Mouse (Mus musculus): Measurements from ENCODE around the gene Ets1.

Ets1 gene

DNA sequence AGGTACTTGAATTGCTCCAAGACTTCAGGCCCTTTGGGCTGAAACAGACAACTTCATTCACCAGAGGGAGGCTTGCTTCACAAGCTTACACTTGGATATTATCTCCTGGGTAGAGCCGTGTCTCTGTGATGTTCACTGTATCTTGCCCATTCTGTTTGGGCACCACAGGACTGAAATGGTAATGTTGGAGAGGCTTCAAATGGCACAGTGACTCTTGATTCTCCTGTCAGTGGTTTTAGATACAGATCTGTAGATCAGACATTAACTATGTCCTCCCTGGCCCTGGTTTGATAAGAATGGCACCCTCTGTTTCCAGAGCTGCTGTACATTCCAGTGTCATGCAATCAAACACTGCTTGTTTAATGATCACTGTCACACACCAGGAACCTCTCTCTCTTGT is 77.1 kb downstream of the Ets1 start:
- no peak for DNase-seq

DNA sequence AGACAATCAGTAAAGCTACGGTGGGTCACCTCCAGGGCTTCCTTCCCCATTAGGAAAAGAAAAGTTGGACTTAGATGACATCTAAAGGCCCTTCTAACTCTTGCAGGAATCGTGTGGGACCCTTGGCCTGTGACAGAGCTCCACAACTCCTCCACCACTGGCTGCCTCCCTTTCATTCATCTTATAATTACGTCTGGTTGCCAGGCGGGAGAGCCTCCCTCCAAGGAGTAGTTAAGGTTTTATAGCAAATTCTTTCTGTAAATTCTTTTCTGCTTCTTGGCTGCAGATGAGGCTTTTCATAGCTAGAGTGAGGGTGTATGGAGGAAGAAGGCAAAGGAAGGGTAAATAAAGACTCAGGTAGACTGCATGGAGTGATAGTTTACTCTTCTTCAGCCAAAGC is 77.8 kb downstream of the Ets1 start:
- no peak for DNase-seq

DNA sequence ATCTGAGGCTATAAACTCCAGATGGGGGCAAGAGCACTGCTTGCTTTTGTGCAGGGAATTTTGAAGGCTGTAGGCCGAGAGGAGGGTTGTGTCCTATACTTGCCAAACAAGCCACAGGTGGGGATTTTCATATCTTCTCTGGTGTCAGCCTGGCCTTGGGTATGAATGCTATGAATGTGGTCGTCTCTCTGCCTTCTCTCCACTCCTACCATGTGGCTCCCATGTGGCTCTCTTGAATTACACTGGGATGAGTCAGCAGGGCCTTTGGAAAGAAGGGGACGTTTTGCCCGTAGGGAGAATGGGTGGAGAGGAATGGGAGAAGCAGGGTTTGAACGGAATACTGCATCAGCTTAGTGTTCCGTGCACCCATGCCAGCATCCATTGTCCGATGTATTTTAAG is 78.5 kb downstream of the Ets1 start:
- DNase-seq = no peak

DNA sequence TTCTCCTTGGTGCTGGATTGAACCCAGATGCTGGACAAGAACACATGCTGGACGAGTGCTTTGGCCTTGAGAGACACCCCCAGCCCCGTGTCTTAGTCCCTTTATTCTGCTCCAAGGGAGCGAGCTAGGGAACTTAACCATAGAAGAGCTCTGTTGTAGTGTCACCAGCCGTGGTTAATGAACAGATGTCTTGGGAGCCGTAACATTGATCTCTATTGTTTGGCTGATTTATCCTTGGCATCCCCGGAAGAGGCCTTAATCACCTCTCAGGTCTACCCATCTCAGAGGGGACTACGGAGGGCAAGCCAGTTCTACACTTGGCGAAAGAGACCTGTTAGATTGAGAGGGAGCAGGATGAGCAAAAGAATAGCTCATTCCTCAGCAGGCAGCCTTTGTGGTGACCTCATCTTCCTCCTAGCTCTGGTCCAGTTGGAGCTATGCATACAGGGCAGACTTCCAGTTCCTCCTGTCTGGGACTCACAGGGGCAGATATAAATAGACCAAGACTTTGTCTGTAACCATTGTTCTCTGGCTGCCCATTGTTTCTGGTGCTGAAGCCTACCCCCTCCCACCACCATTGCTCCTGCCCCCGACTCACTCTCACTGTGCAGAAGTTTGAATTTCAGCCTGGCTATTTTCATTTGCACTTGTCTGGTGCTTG is 79.9 kb downstream of the Ets1 start:
- peak; percentile 69 for DNase-seq

GRCm38 (mm10) chr9:32717268-32717920 is 81.4 kb downstream of the Ets1 start:
- DNase-seq = no peak

DNA sequence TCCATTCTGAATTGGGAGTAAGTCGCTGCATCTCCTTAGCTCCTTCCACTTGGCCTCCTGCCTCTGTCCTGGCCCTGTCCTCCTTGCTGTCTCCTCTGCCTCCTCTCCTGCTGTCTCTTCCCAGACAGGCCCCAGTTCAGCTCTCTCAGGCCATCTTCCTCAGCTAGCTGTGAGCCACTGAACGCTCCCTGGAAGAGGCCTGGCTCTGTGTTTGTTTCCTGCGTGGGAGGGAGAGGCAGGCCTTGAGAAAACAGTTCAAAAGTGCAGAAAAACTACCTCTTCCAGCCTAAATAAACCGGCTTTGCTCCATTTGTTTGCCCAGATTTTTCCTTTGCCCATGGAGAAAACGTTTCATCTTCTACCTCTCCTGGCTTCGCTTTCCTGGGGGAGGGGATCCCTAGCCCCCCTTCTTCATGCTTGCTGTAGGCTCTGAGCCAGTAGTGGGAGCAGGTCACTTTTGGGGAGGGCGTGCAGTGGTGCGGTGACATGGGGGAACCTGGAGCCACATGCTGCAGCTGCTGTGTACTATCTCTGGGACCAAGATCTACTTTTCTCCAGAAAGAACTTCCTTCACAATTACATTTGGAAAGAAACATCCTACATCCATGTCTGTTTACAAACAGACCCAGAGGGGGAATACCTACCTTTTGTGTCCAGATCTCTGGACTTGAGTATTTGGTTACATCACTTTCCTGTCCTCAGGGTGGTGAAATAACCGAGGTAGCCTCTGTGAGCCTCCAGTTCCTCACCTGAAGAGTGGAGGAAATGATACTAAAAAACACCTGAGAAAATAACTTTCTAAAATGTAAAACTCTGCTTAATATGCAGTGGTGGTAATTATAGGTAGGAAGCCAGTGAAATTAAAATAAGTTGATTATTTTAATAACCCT is 82.2 kb downstream of the Ets1 start:
- no peak for DNase-seq

- DNase-seq = no peak
Observed at GRCm38 (mm10) chr9:32718868-32719267, 82.8 kb downstream of the Ets1 start.

- DNase-seq = no peak
Observed at GRCm38 (mm10) chr9:32719941-32720263, 83.9 kb downstream of the Ets1 start.

GRCm38 (mm10) chr9:32720264-32721031 is 84.4 kb downstream of the Ets1 start:
- no peak for DNase-seq

DNA sequence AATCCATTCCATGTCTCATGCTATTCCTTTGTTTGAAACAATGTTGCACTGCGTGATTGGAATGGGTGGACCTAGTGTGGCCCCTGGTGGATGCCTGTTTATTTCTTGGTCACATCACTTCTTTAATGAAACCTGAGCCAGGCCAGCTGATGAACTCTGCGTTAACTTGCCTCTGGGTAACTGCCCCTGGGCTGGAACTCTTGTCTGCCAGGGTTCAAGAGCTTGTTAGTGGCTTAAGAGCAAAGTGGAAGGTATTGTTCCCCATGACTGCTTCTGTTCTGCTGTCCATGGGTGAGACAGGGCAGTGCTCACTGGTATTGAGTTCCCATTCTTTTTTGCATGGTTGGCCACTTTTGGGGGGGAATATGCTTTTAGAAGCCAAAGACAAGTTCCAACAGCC is 85.1 kb downstream of the Ets1 start:
- DNase-seq = no peak

GRCm38 (mm10) chr9:32722205-32722604 is 86.2 kb downstream of the Ets1 start:
- DNase-seq = no peak

DNA sequence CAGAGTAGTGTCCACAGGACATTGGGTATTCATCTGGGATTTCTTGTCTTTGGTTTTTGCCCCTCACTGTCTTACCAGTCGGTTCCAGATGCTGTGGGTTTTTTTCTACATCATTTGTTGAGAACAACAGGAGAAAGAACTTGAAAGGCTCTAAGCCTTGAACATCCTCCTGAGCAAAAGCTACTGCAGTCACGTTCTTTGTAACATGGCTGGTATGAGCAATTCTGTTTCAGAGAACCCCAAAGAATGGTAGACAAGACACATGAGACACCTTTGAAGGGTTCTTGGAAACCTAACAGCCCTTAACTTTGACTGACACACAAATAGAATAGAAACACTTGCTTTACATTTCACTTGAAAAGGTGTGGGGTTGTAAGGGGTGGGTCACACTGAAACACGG is 86.9 kb downstream of the Ets1 start:
- no peak for DNase-seq

GRCm38 (mm10) chr9:32724131-32724825 is 88.3 kb downstream of the Ets1 start:
- DNase-seq = no peak

DNA sequence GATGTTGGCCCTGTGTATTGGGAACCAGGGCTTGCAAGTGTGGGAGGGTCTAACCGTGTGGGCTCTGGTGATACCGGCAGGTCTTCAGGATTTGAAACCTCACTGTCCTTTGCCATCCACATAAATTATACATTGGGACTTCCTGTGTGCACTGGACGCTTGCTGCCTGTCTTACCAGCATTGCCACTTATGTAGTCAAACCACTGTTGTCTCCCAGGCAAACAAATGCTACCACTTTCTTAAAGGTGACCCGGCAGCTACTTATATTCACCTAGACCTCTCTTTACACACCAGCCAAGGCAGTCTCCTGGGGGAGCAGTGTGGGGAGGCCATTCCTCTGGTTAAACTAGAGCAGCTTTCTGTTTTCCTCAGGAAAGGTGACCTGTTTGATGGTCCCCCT is 89.9 kb downstream of the Ets1 start:
- no peak for DNase-seq

- no peak for DNase-seq
Observed at GRCm38 (mm10) chr9:32726595-32726994, 90.6 kb downstream of the Ets1 start.

DNA sequence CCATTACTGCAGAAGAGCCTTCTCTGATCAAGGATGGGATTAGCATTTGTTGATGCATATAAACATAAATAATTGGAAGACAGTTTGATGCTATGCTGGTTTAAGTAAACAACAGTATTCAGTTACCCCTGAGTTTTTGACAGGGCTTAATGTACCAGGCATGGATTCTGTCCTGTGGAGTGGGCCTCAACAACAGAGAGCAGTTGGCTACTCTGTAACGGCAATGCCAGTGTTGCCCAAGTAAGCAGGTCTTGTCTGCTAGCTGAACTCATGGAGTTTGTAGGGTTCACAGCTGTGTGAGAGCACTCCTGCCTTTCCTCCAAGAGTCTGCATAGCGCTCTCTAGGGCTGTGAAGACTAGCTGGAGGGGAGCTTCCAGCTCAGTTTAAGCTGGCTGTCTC is 91.0 kb downstream of the Ets1 start:
- no peak for DNase-seq

- no peak for DNase-seq
Observed at GRCm38 (mm10) chr9:32728306-32728705, 92.3 kb downstream of the Ets1 start.

DNA sequence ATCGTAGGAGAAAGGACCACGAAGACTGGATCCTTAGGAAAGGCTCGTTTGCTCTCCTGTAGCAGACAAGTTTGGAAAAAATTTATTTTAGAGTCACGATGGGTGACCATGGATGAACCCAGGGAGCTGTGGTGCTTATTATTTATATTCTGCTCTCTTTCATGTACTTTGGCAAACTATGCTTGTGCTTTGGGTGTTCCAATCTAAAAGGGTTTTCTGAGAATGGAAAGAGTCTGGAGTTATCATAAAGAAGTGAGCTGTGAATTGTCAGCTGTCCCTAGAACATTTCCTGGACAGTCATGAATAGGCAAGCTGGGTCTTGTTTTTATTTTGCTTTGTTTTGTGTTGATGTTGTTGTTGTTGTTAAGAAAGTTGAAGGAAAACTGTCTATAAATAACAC is 92.8 kb downstream of the Ets1 start:
- no peak for DNase-seq

DNA sequence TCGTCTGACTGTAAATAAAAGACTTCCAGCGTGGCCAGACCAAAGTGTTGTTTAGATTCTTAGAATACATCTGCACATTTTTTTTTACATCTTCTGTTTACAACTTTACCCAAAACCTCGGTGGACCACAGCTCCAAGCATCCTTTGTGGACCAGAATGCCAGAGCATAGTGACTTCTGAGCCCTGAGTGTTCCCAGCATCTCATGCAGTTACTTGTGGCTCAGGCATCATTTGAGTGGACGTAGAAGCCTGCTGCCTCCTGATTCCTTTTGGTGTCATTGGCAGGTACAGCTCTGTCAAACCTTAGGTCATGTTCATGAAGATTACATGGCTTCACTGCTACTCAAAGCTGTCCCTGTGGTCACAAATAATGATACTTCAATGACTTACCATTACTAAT is 93.2 kb downstream of the Ets1 start:
- DNase-seq = no peak

DNA sequence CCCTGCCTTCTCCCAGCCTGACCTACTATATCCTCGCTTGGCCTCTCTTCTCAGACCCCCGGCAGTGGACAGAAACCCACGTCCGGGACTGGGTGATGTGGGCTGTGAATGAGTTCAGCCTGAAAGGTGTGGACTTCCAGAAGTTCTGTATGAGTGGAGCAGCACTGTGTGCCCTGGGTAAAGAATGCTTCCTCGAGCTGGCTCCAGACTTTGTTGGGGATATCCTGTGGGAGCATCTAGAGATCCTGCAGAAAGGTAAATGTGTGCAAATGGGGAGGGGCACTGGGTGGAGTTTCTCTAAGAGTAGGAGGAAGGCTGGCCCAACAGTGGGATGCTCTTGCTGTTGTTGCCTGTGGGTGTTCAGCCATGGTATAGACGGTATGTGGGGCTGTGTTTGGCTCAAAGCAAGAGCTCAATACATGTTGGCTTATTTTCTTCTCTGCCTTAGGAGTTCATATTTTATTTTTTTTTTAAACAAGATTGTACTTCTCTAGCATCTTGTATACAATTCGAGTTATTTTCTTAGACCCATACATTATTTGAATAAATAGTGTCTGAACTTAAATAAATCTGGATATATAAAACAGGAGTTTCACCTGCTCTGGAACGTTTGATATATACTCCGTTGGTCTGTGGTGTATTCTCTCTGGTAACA is 94.1 kb downstream of the Ets1 start:
- DNase-seq = no peak

DNA sequence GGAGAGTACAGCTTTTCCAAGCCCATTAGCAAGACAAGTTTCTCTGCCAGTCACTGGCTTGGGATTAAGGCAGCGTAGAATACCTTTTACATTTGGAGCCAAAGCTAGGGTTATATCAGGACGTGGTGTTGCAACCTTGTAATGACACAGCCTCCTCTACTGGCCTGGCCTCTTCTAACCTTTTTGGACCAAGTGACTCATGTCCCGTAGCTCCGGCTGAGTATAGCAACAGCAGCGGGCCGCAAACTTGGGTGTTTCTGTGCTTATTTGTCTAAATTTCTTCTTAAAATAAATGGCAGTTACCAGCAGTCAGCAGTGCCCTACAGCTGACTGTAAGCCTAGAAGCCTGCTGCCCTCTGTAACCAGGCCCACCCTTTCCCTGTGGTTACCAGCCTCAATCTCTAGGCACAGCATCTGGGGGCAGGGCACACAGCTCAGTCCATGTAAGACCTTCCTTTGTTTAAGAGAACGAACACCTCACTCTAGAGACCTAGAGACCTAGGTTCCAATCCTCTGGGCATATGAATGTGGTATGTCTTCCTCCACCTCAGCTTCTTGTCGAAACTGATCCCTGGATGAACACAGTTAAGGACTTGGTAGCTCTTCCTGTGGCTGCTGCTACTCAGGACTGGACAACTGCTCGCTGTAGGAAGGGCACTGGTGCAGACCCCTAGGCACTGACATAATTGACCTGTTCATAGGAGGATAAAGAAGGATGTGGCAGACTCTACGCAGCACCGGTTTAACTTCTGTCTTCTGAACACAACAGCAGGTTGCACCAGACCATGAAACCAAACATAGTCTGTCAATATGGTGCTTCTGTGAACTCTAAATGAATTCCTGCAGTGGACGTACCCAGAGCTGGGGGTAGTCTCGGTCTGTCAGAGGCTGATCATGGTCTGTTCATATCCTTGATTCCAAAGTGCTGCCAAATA is 94.9 kb downstream of the Ets1 start:
- peak; percentile 54 for DNase-seq
